Mouse (Mus musculus) adrenal gland, postnatal 36 days (tissue): ENCODE measurements around the gene Prss46. TPM values are rescaled to one million over a fixed set of nuclear protein-coding genes. Genes with fewer than 3 reads are reported as not detected.

Source experiments
- DNase-seq, 2 experiments: peaks; one replicate each; pipeline ENCODE4 v3.0.0; 2021; ENCODE audit warnings: mixed read lengths in 1 of 2
- total RNA-seq, 2 experiments: library from RNA; stranded (reverse); gene quantifications; 2 replicates each; pipeline ENCODE4 v1.2.3; 2021

Prss46 gene
- total RNA-seq, 2 experiments from 2014 or later: not detected

DNA sequence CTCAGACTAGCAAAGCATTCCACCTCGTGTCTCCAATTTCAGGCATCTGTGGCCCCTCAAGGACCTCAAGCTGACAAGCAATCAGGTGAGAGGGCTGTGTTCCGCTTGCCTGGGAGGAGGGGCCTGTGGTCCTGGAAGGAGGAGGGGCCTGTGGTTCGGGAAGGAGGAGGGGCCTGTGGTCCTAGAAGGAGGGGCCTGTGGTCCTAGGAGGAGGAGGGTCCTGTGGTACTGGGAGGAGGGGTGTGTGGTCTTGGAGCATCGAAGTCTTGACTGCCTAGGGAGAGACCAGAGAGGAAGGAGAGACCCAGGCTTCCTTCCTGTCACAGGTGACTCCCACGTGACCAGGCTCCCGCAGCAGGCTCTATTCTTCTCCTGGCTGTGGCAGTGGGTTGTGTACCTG lies 52.3 kb downstream of the Prss46 start:
- DNase-seq: no peak

DNA sequence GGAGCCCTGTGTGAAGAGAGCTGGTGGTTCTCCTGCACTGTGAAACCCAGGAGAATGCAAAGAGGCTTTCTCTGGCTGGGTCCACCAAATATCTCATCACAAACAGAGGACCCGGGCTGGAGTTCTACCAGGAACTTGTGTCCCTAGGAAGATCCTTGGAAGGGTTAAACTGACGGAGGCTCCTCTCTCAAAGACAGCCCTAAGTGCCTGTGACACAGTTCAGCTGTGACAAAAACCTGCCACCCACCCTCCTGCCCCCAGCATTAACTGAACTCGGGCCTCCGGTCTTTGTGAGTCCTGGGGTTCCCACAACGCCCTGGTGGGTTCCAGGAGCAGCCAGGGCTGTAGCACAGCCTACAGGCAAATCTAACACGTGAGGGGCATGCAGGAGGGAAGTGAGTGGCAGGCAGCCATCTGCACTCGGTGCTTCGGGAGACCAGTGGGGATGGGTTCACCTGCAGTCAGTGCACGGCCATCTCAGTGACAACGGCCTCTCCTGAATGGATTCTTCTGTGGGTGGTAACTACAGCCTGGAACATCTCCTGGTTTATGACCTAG lies 55.2 kb downstream of the Prss46 start:
- DNase-seq: no peak

DNA sequence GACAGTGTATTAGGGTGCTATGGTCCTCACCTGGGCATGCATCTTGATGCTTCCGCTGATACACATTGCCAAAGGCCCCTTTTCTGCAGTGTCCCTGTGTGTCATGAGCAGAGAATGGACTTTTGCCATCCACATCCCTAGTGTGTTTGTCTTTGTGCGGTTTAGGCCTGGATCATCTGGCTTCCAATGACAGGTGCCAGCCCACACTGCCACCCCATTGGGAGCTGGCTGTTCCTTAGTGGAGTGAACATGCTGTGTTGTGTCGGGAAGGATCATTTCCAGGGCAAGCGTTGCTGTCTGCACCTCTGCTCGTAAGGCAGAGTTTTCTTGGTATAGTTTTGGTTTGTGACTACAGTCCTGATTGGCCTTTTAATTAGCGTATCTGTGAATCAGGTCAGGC lies 56.9 kb downstream of the Prss46 start:
- DNase-seq: no peak

DNA sequence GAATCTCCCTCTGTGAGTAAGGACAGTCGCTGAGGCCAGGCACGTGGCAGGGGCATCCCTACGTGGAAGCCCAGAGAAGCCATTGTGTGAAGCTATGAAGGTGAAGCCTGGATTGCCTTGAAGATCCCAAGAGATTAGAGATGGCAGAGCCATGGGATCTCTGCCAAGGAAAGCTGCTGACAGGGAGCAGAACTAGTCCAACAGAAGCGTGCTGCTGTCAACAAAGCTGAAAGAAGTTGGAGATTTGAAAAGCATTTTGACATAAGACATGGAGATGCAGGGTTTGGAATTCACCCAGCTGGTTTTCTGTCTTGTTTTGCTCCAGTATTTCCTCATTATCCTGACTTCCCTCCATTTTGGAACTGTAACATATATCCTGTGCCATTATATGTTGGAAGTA lies 58.0 kb downstream of the Prss46 start:
- DNase-seq: no peak

Other genes starting within 250 kb of the Prss46 start
- gene Nradd, start 220.1 kb upstream of the Prss46 start, total RNA-seq: 10 to 100 TPM in 1 of 2 experiments, 1 to 10 TPM in 1; 9.0 to 15.4 TPM
- gene Nbeal2, start 190.3 kb upstream of the Prss46 start, total RNA-seq: 1 to 10 TPM; 7.2 to 8.1 TPM
- 10 to 100 TPM; 61.3 to 64.7 TPM for gene Ccdc12, start 188.0 kb upstream of the Prss46 start, total RNA-seq
- gene Myl3, start 102.6 kb upstream of the Prss46 start, total RNA-seq: 1 to 10 TPM; 1.8 to 2.2 TPM
- gene Pth1r, start 97.4 kb upstream of the Prss46 start, total RNA-seq: 10 to 100 TPM; 12.5 to 23.1 TPM
- not detected for gene Prss42, start 46.3 kb upstream of the Prss46 start, total RNA-seq
- gene Prss44, start 30.5 kb upstream of the Prss46 start, total RNA-seq: not detected
- gene Prss43, start 17.8 kb upstream of the Prss46 start, total RNA-seq: not detected
- gene Prss45, start 9.9 kb upstream of the Prss46 start, total RNA-seq: not detected
- gene Prss50, start 13.5 kb downstream of the Prss46 start, total RNA-seq: not detected
- 10 to 100 TPM; 12.4 to 16.0 TPM for gene Als2cl, start 35.4 kb downstream of the Prss46 start, total RNA-seq
- gene Tmie, start 35.6 kb downstream of the Prss46 start, total RNA-seq: 1 to 10 TPM; 2.0 to 3.0 TPM
- gene Fam240a, start 72.4 kb downstream of the Prss46 start, total RNA-seq: not detected
- gene Tdgf1, start 101.7 kb downstream of the Prss46 start, total RNA-seq: not detected
- 10 to 100 TPM in 1 of 2 experiments, 1 to 10 TPM in 1; 7.9 to 11.1 TPM for gene Lrrc2, start 107.0 kb downstream of the Prss46 start, total RNA-seq
- 1 to 10 TPM; 2.3 to 4.9 TPM for gene Rtp3, start 146.1 kb downstream of the Prss46 start, total RNA-seq
- gene Ltf, start 174.8 kb downstream of the Prss46 start, total RNA-seq: 1 to 10 TPM in 1 of 2 experiments, under 1 TPM in 1; 0.66 to 1.1 TPM
- gene Ccrl2, start 213.0 kb downstream of the Prss46 start, total RNA-seq: 1 to 10 TPM; 7.2 to 9.2 TPM